ENCODE assay signal across 9 mouse cellular contexts in the genomic region with DNA sequence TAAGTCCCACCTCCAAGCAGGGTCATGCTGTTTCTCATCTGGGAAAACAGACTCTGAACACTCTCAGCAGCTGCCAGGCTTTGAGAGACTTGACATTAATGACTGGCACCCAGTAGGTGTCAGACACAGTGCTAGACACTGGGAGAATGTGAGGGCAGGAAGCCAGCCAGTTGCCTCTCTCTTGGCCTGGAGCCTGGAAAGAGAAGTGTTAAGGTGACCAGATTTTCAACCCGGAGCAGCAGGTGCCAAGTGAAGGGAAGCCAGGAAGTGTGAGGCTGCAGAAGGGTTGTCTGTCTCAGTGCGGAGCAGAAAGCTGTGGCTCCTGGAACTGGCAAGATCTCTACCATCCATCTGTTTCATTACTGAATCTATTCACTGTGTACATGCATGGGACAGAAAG.
DNase-seq lines count a peak whose midpoint lies in the region; ATAC-seq lines count a peak whose summit lies in the region.
"Had no signal": no experiment of that assay in that cellular context is flagged by ENCODE, and none has a peak within 500 bp of the region (broad histone marks: within the 10 kb centered on the region; RNA-seq: fewer than 3 reads in every experiment).

No protein-coding gene starts in this region.

- DNase-seq in cerebellum, adult 9-11 months: peak; percentile 8
- peak; percentile 23 for DNase-seq in midbrain, embryonic 11.5 days (ENCODE audit: low spot score, missing footprints)
- DNase-seq in midbrain, embryonic 10.5 days (ENCODE audit: low spot score): no peak
- peak; percentile 4 for DNase-seq in lung, postnatal 36 days
- no peak for DNase-seq in liver
- no peak for DNase-seq in urinary bladder, postnatal 14 days (ENCODE audit: low spot score)

- H3K27ac ChIP-seq in midbrain, embryonic 11.5 days (ENCODE audit: low read depth, low read length): no peak overlapping the region
- no peak overlapping the region for H3K27ac ChIP-seq in midbrain, embryonic 10.5 days (replicated peaks)
- peak overlapping the region; percentile 70 to 80 for H3K27ac ChIP-seq in heart, embryonic 14.5 days (replicated peaks in 1 of 2; ENCODE audit: control insufficient read depth in 1 of 2, insufficient read depth in 1 of 2, low read depth in 2 of 2, low read length in 2 of 2)
- H3K27ac ChIP-seq: stomach, embryonic 15.5 days had no signal

- no peak overlapping the region for H3K4me2 ChIP-seq in midbrain, embryonic 11.5 days
- H3K4me2 ChIP-seq in heart, embryonic 14.5 days (ENCODE audit: low read length): peak overlapping the region; percentile 21; the same call in 1 of the 2 replicates
- H3K4me2 ChIP-seq: stomach, embryonic 15.5 days had no signal

- H3K27me3 ChIP-seq in midbrain, embryonic 11.5 days (ENCODE audit: control insufficient read depth, insufficient read depth, low read length): no peaks in the 10 kb centered on the region
- peaks cover 4% of the 10 kb centered on the region; the same call in 1 of the 2 replicates for H3K27me3 ChIP-seq in midbrain, embryonic 10.5 days (ENCODE audit: low read depth, poor library complexity, severe bottlenecking)
- H3K27me3 ChIP-seq in heart, embryonic 14.5 days (ENCODE audit: control insufficient read depth, insufficient read depth, low read length): no peaks in the 10 kb centered on the region
- H3K27me3 ChIP-seq: stomach, embryonic 15.5 days had no signal

- no peak for ATAC-seq in cerebellum, adult (ENCODE audit: insufficient number of reproducible peaks, low FRiP score, low TSS enrichment)
- ATAC-seq in midbrain, embryonic 11.5 days (ENCODE audit: low FRiP score): no peak
- peak; percentile 85 for ATAC-seq in heart, embryonic 14.5 days (ENCODE audit: insufficient number of reproducible peaks, insufficient read depth, low FRiP score, low read depth)

- H3K4me3 ChIP-seq in midbrain, embryonic 11.5 days (ENCODE audit: low read depth, low read length): no peak overlapping the region
- H3K4me3 ChIP-seq in midbrain, embryonic 10.5 days: no peak overlapping the region
- no peak overlapping the region for H3K4me3 ChIP-seq in heart, embryonic 14.5 days (ENCODE audit: control insufficient read depth in 1 of 2, insufficient read depth in 1 of 2, low read depth in 1 of 2, low read length in 2 of 2)
- H3K4me3 ChIP-seq: stomach, embryonic 15.5 days had no signal

- WGBS in midbrain, embryonic 11.5 days: 81% methylated on average over 2 of the region's 2 CpGs
- 81% methylated on average over 2 of the region's 2 CpGs for WGBS in midbrain, embryonic 10.5 days
- 15% methylated on average over 2 of the region's 2 CpGs for WGBS in heart, embryonic 14.5 days

- no peaks in the 10 kb centered on the region for H3K9me3 ChIP-seq in midbrain, embryonic 11.5 days (ENCODE audit: control insufficient read depth, low read length)
- H3K9me3 ChIP-seq in midbrain, embryonic 10.5 days (replicated peaks): no peaks in the 10 kb centered on the region
- H3K9me3 ChIP-seq in heart, embryonic 14.5 days (ENCODE audit: control insufficient read depth, low read length): no peaks in the 10 kb centered on the region
- H3K9me3 ChIP-seq: stomach, embryonic 15.5 days had no signal

- no peaks in the 10 kb centered on the region for H3K36me3 ChIP-seq in midbrain, embryonic 11.5 days (ENCODE audit: control insufficient read depth, insufficient read depth, low read length)
- H3K36me3 ChIP-seq in midbrain, embryonic 10.5 days: no peaks in the 10 kb centered on the region
- no peaks in the 10 kb centered on the region for H3K36me3 ChIP-seq in heart, embryonic 14.5 days (ENCODE audit: control insufficient read depth, insufficient read depth, low read length)
- H3K36me3 ChIP-seq: stomach, embryonic 15.5 days had no signal

- no peak overlapping the region for H3K9ac ChIP-seq in midbrain, embryonic 11.5 days (ENCODE audit: low read length)
- H3K9ac ChIP-seq in heart, embryonic 14.5 days (ENCODE audit: low read length): no peak overlapping the region
- H3K9ac ChIP-seq: stomach, embryonic 15.5 days had no signal

- H3K4me1 ChIP-seq in midbrain, embryonic 11.5 days (ENCODE audit: control insufficient read depth, insufficient read depth, low read length): peaks cover 2% of the 10 kb centered on the region; the same call in 1 of the 2 replicates
- peaks cover 22% of the 10 kb centered on the region for H3K4me1 ChIP-seq in midbrain, embryonic 10.5 days
- H3K4me1 ChIP-seq in heart, embryonic 14.5 days (ENCODE audit: control insufficient read depth in 2 of 2, insufficient read depth in 2 of 2, low read length in 2 of 2): peaks cover 24 to 38% of the 10 kb centered on the region in 2 experiments
- H3K4me1 ChIP-seq: stomach, embryonic 15.5 days had no signal

Comparison
In these comparisons a context has a peak if more than half of its experiments do, and no peak if none do; other contexts are left out.
1. DNase-seq: peak in cerebellum, adult 9-11 months (single experiment), midbrain, embryonic 11.5 days (single experiment) and lung, postnatal 36 days (single experiment); none in midbrain, embryonic 10.5 days (single experiment), liver (single experiment) and urinary bladder, postnatal 14 days (single experiment).
2. H3K27ac ChIP-seq: peak in heart, embryonic 14.5 days (2 of 2); none in midbrain, embryonic 11.5 days (single experiment) and midbrain, embryonic 10.5 days (single experiment).